ENCODE assay signal across 19 mouse cellular contexts in genomic region chr7:79873407-79873806, GRCm38 (mm10). TPM values are rescaled to one million over a fixed set of nuclear protein-coding genes. Genes with fewer than 3 reads are reported as not detected.
DNase-seq lines count a peak whose midpoint lies in the region; ATAC-seq lines count a peak whose summit lies in the region.
"Had no signal": no experiment of that assay in that cellular context is flagged by ENCODE, and none has a peak within 500 bp of the region (broad histone marks: within the 10 kb centered on the region; RNA-seq: fewer than 3 reads in every experiment).

No protein-coding gene starts in this region.

- DNase-seq in forebrain, embryonic 11.5 days (ENCODE audit: low spot score) = peak; percentile 43
- peak; percentile 93 for DNase-seq in fat pad, adult 2 months (ENCODE audit: extremely low read depth, low read depth, low spot score)
- no peak for DNase-seq in layer of hippocampus, postnatal 14 days (ENCODE audit: low spot score in 2 of 2)
- DNase-seq: adrenal gland, adult 2 months; adrenal gland, adult 8-10 months; adrenal gland, postnatal 10 days; adrenal gland, postnatal 14 days; adrenal gland, postnatal 25 days; adrenal gland, postnatal 36 days; B cell, adult 2 months; cerebellum, adult 11 months; cerebellum, adult 11-12 months; cerebellum, adult 18-20 months had no signal

- H3K4me1 ChIP-seq in forebrain, embryonic 11.5 days (replicated peaks; ENCODE audit: control insufficient read depth, insufficient read depth, low read length) = no peaks in the 10 kb centered on the region
- no peaks in the 10 kb centered on the region for H3K4me1 ChIP-seq in forebrain, embryonic 13.5 days

- no peak overlapping the region for H3K9ac ChIP-seq in forebrain, embryonic 11.5 days (ENCODE audit: low read length)
- no peak overlapping the region for H3K9ac ChIP-seq in forebrain, embryonic 13.5 days

- H3K27me3 ChIP-seq in forebrain, embryonic 11.5 days (ENCODE audit: control insufficient read depth, insufficient read depth, low read length) = no peaks in the 10 kb centered on the region
- H3K27me3 ChIP-seq in forebrain, embryonic 13.5 days = no peaks in the 10 kb centered on the region
- H3K27me3 ChIP-seq: CH12.LX, Patski had no signal

- no peaks in the 10 kb centered on the region for H3K9me3 ChIP-seq in forebrain, embryonic 11.5 days (ENCODE audit: control insufficient read depth, low read length)
- H3K9me3 ChIP-seq in forebrain, embryonic 13.5 days (replicated peaks) = no peaks in the 10 kb centered on the region
- H3K9me3 ChIP-seq: G1E had no signal

- ATAC-seq in forebrain, embryonic 11.5 days (replicated peaks; ENCODE audit: low FRiP score) = no peak
- no peak for ATAC-seq in forebrain, embryonic 13.5 days
- ATAC-seq: activated CD4-positive, CD25-positive, alpha-beta regulatory T cell, adult 4 months; CD4-positive, CD25-positive, alpha-beta regulatory T cell, adult 4 months; Patski had no signal

- 85% methylated on average over 6 of the region's 6 CpGs for WGBS in forebrain, embryonic 11.5 days
- WGBS in forebrain, embryonic 13.5 days = 85% methylated on average over 6 of the region's 6 CpGs

- H3K4me3 ChIP-seq in forebrain, embryonic 11.5 days (ENCODE audit: low read depth, low read length) = no peak overlapping the region
- no peak overlapping the region for H3K4me3 ChIP-seq in forebrain, embryonic 13.5 days

- H3K4me2 ChIP-seq in forebrain, embryonic 11.5 days (ENCODE audit: low read depth, low read length, severe bottlenecking) = no peak overlapping the region
- no peak overlapping the region for H3K4me2 ChIP-seq in forebrain, embryonic 13.5 days

- H3K36me3 ChIP-seq in forebrain, embryonic 11.5 days (ENCODE audit: control insufficient read depth, insufficient read depth, low read length) = no peaks in the 10 kb centered on the region; the same call in 1 of the 2 replicates
- peaks cover 18% of the 10 kb centered on the region for H3K36me3 ChIP-seq in forebrain, embryonic 13.5 days (ENCODE audit: poor library complexity, severe bottlenecking)

- H3K27ac ChIP-seq in forebrain, embryonic 11.5 days (ENCODE audit: low read depth, low read length) = no peak overlapping the region
- H3K27ac ChIP-seq in forebrain, embryonic 13.5 days = no peak overlapping the region

RNA-seq across cellular contexts. Expression of gene Anpep, which starts 12.5 kb away (rescaled TPM):
- polyA plus RNA-seq in forebrain, embryonic 11.5 days (2014; fragmentation: Nextera tagmentation; extraction: Ambion mirVana) = 4.1 and 4.6 TPM in 2 replicates
- 0.99 and 1.9 TPM in 2 replicates for polyA plus RNA-seq in forebrain, embryonic 13.5 days (2015; fragmentation: Nextera tagmentation; extraction: Ambion mirVana)
- 1 to 10 TPM; 4.6 to 5.3 TPM for total RNA-seq in layer of hippocampus, postnatal 14 days (2021)
- polyA plus RNA-seq: activated CD4-positive, CD25-positive, alpha-beta regulatory T cell, adult 4 months; G1E had no signal

RNA-seq across cellular contexts. Expression of gene Ap3s2, which starts 47.0 kb away (rescaled TPM):
- polyA plus RNA-seq in forebrain, embryonic 11.5 days (2014; fragmentation: Nextera tagmentation; extraction: Ambion mirVana) = 46.6 and 53.1 TPM in 2 replicates
- polyA plus RNA-seq in forebrain, embryonic 13.5 days (2015; fragmentation: Nextera tagmentation; extraction: Ambion mirVana) = 46.2 and 46.3 TPM in 2 replicates
- 10 to 100 TPM; 50.4 to 51.3 TPM for total RNA-seq in layer of hippocampus, postnatal 14 days (2021)

Comparison
In these comparisons a context has a peak if more than half of its experiments do, and no peak if none do; other contexts are left out.
1. DNase-seq: peak in forebrain, embryonic 11.5 days (single experiment) and fat pad, adult 2 months (single experiment); none in layer of hippocampus, postnatal 14 days (0 of 2).